8 mouse cellular contexts compared by ENCODE assay signal in the genomic region with DNA sequence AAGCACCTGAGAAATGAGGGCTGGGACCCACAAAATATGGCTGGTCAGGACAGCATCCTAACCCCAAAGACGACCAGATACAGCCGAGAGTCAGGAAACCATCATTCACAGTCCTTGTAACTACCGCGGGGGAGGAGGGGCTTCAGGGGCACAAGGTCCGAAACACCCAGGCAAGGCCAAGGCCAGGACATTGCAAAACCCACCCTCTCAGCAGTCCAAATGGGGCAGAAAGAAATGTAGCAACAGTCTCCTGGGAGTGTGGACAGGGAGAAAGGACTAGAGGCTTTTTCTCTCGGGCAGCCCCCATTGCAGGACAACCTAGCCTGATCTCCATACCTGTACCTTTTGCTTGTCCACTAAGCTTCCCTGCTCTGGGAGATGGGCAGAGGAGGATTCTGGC. TPM values are rescaled to one million over a fixed set of nuclear protein-coding genes. Genes with fewer than 3 reads are reported as not detected.
DNase-seq lines count a peak whose midpoint lies in the region; ATAC-seq and TF ChIP-seq lines count a peak whose summit lies in the region.

No protein-coding gene starts in this region.

- TF ChIP-seq CTCF in stomach, postnatal 0 days (IDR thresholded peaks at IDR 0.05; ENCODE audit: low read depth) = no peak

- no peak for ATAC-seq in forebrain, embryonic 12.5 days (ENCODE audit: low FRiP score)
- no peak for ATAC-seq in liver, embryonic 13.5 days (ENCODE audit: low read depth)
- no peak for ATAC-seq in stomach, postnatal 0 days (ENCODE audit: low FRiP score, low TSS enrichment)

- no peak overlapping the region for H3K27ac ChIP-seq in forebrain, embryonic 12.5 days
- peak overlapping the region; percentile 69 for H3K27ac ChIP-seq in liver, embryonic 13.5 days
- H3K27ac ChIP-seq in stomach, postnatal 0 days (replicated peaks) = peak overlapping the region; percentile 95

- peaks cover 60% of the 10 kb centered on the region for H3K27me3 ChIP-seq in forebrain, embryonic 12.5 days
- peaks cover 32% of the 10 kb centered on the region for H3K27me3 ChIP-seq in liver, embryonic 13.5 days
- no peaks in the 10 kb centered on the region for H3K27me3 ChIP-seq in stomach, postnatal 0 days (ENCODE audit: control insufficient read depth, insufficient read depth, low read length)

- 0 out of 2 replicates have a peak overlapping the region, but pooled peaks have one; percentile 60 for H3K9ac ChIP-seq in forebrain, embryonic 12.5 days
- H3K9ac ChIP-seq in liver, embryonic 13.5 days = peak overlapping the region; percentile 70
- peak overlapping the region; percentile 84 for H3K9ac ChIP-seq in stomach, postnatal 0 days (ENCODE audit: low read length)

- TF ChIP-seq EP300 in stomach, postnatal 0 days (optimal IDR thresholded peaks at IDR 0.05) = no peak

- H3K9me3 ChIP-seq in forebrain, embryonic 12.5 days = no peaks in the 10 kb centered on the region
- H3K9me3 ChIP-seq in liver, embryonic 13.5 days (replicated peaks) = no peaks in the 10 kb centered on the region
- H3K9me3 ChIP-seq in stomach, postnatal 0 days (ENCODE audit: control insufficient read depth, low read length) = no peaks in the 10 kb centered on the region

- 22% methylated on average over 6 of the region's 6 CpGs for WGBS in forebrain, embryonic 12.5 days
- WGBS in liver, embryonic 13.5 days (ENCODE audit: insufficient replicate concordance) = 4% methylated on average over 6 of the region's 6 CpGs
- WGBS in stomach, postnatal 0 days = 6% methylated on average over 6 of the region's 6 CpGs

- H3K4me3 ChIP-seq in forebrain, embryonic 12.5 days (replicated peaks) = peak overlapping the region; percentile 58
- H3K4me3 ChIP-seq in liver, embryonic 13.5 days (replicated peaks) = peak overlapping the region; percentile 66
- peak overlapping the region; percentile 73 for H3K4me3 ChIP-seq in stomach, postnatal 0 days (ENCODE audit: low read depth, low read length)

- H3K36me3 ChIP-seq in forebrain, embryonic 12.5 days (replicated peaks) = no peaks in the 10 kb centered on the region
- H3K36me3 ChIP-seq in liver, embryonic 13.5 days = no peaks in the 10 kb centered on the region
- H3K36me3 ChIP-seq in stomach, postnatal 0 days (ENCODE audit: control insufficient read depth, insufficient read depth, low read length) = no peaks in the 10 kb centered on the region

- H3K4me2 ChIP-seq in forebrain, embryonic 12.5 days = peak overlapping the region; percentile 82
- H3K4me2 ChIP-seq in liver, embryonic 13.5 days = peak overlapping the region; percentile 83
- peak overlapping the region; percentile 77 for H3K4me2 ChIP-seq in stomach, postnatal 0 days (replicated peaks; ENCODE audit: low read depth)

- peaks cover 14% of the 10 kb centered on the region for H3K4me1 ChIP-seq in forebrain, embryonic 12.5 days
- peaks cover 71% of the 10 kb centered on the region for H3K4me1 ChIP-seq in liver, embryonic 13.5 days (replicated peaks)
- 0 out of 2 replicates have a peak, but pooled peaks cover 4% of the 10 kb centered on the region for H3K4me1 ChIP-seq in stomach, postnatal 0 days (replicated peaks; ENCODE audit: control insufficient read depth, insufficient read depth)

- DNase-seq in thymus, postnatal 4 days = peak; percentile 26
- no peak for DNase-seq in thymus, postnatal 0 days (ENCODE audit: low spot score)
- DNase-seq in liver, embryonic 13.5 days = no peak
- no peak for DNase-seq in stomach, postnatal 0 days (ENCODE audit: low spot score)
- DNase-seq in frontal cortex, postnatal 36 days (ENCODE audit: low spot score in 2 of 2) = no peak
- no peak for DNase-seq in urinary bladder, postnatal 14 days (ENCODE audit: low spot score)
- no peak for DNase-seq in spleen, postnatal 4 days (ENCODE audit: low spot score in 2 of 2)

RNA-seq across cellular contexts. Expression of a gene that starts 1.1 kb away (rescaled TPM):
- 14.7 and 14.9 TPM in 2 replicates for polyA plus RNA-seq in thymus, postnatal 0 days (2015; fragmentation: Nextera tagmentation; extraction: Ambion mirVana)
- polyA plus RNA-seq in forebrain, embryonic 12.5 days (2016; fragmentation: Nextera tagmentation; extraction: Ambion mirVana) = 5.4 and 6.7 TPM in 2 replicates
- polyA plus RNA-seq in liver, embryonic 13.5 days (2015; fragmentation: Nextera tagmentation; extraction: Ambion mirVana) = 30.9 and 32.7 TPM in 2 replicates
- polyA plus RNA-seq in stomach, postnatal 0 days (2015; fragmentation: Nextera tagmentation; extraction: Ambion mirVana) = 109 and 120 TPM in 2 replicates

RNA-seq across cellular contexts. Expression of a gene that starts 16.7 kb away (rescaled TPM):
- polyA plus RNA-seq in thymus, postnatal 0 days (2015; fragmentation: Nextera tagmentation; extraction: Ambion mirVana) = not detected in 2 replicates
- polyA plus RNA-seq in forebrain, embryonic 12.5 days (2016; fragmentation: Nextera tagmentation; extraction: Ambion mirVana) = not detected in 2 replicates
- polyA plus RNA-seq in liver, embryonic 13.5 days (2015; fragmentation: Nextera tagmentation; extraction: Ambion mirVana) = not detected in 2 replicates
- polyA plus RNA-seq in stomach, postnatal 0 days (2015; fragmentation: Nextera tagmentation; extraction: Ambion mirVana) = 0.18 TPM in 1 of 2 replicates, not detected in the other

RNA-seq across cellular contexts. Expression of a gene that starts 23.3 kb away (rescaled TPM):
- polyA plus RNA-seq in thymus, postnatal 0 days (2015; fragmentation: Nextera tagmentation; extraction: Ambion mirVana) = 43.6 and 50.0 TPM in 2 replicates
- polyA plus RNA-seq in forebrain, embryonic 12.5 days (2016; fragmentation: Nextera tagmentation; extraction: Ambion mirVana) = 47.9 and 54.9 TPM in 2 replicates
- polyA plus RNA-seq in liver, embryonic 13.5 days (2015; fragmentation: Nextera tagmentation; extraction: Ambion mirVana) = 69.4 and 79.4 TPM in 2 replicates
- polyA plus RNA-seq in stomach, postnatal 0 days (2015; fragmentation: Nextera tagmentation; extraction: Ambion mirVana) = 49.7 and 54.3 TPM in 2 replicates

RNA-seq across cellular contexts. Expression of a gene that starts 25.1 kb away (rescaled TPM):
- polyA plus RNA-seq in thymus, postnatal 0 days (2015; fragmentation: Nextera tagmentation; extraction: Ambion mirVana) = 11.9 and 12.2 TPM in 2 replicates
- polyA plus RNA-seq in forebrain, embryonic 12.5 days (2016; fragmentation: Nextera tagmentation; extraction: Ambion mirVana) = 67.1 and 67.2 TPM in 2 replicates
- 2.1 and 2.3 TPM in 2 replicates for polyA plus RNA-seq in liver, embryonic 13.5 days (2015; fragmentation: Nextera tagmentation; extraction: Ambion mirVana)
- polyA plus RNA-seq in stomach, postnatal 0 days (2015; fragmentation: Nextera tagmentation; extraction: Ambion mirVana) = 10.9 and 13.4 TPM in 2 replicates
